Mouse (Mus musculus) liver, adult 2 months (tissue): Measurements from ENCODE around the gene E4f1.
"Not testable (repeated sequence)": the region's sequence is repeated elsewhere in the genome, so short reads cannot be mapped to it uniquely, and the experiment has no call there.

ENCODE experiments used
- CTCF ChIP-seq: fragments of 200-500 bp; IDR thresholded peaks from 2 replicates; pipeline ENCODE4 v1.5.1; 2011; ENCODE audit warnings: low read depth, low read length, control low read depth
- POLR2A ChIP-seq: fragments of 200-500 bp; IDR thresholded peaks from 2 replicates; pipeline ENCODE4 v1.6.1; 2011; ENCODE audit warnings: low read length, control low read depth; ENCODE audit not compliant: insufficient read depth; ENCODE audit errors: extremely low read depth

DNA sequence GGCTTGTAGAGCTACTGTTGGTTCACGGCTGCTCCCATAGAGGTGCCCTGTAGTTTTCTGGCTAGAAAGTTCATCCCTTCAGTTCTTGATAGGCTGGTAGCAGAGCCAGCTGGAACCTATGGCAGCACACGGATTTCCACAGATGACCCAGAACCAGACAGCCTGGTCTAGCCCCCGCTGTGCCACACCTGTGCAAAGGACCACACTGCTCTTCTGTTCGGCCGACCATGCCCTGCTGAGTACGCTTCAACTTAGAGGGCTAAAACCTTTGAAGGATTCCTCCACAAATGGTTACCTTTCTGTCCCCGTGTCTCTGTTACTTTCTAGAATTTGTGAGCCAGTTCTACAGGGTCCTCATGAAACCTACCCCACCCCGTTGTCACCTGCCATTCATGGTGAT lies 44.8 kb downstream of the E4f1 start:
- not testable (repeated sequence) for TF ChIP-seq CTCF, POLR2A
